Mouse (Mus musculus) forebrain, embryonic 10.5 days (tissue): ENCODE data around the gene Tmem165. TPM values are rescaled to one million over a fixed set of nuclear protein-coding genes. Genes with fewer than 3 reads are reported as not detected.

Experiments
- DNase-seq: peaks from one replicate; pipeline ENCODE4 v3.0.0-alpha.2; 2017; ENCODE audit warnings: low spot score; ENCODE audit errors: extremely low spot score
- H3K27ac ChIP-seq: fragments of 300-500 bp; sonication (generic); 2 replicates; pipeline ENCODE4 v1.5.1; 2016; ENCODE audit warnings: mild to moderate bottlenecking
- H3K27me3 ChIP-seq: fragments of 300-500 bp; sonication (generic); 2 replicates; pipeline ENCODE4 v1.6.1; 2016; ENCODE audit warnings: mild to moderate bottlenecking; ENCODE audit not compliant: poor library complexity, severe bottlenecking
- H3K36me3 ChIP-seq: fragments of 300-500 bp; sonication (generic); replicated peaks from 2 replicates; pipeline ENCODE4 v1.6.1; 2016; ENCODE audit warnings: mild to moderate bottlenecking, moderate library complexity
- H3K4me1 ChIP-seq: fragments of 300-500 bp; sonication (generic); 2 replicates; pipeline ENCODE4 v1.6.1; 2016
- H3K4me3 ChIP-seq: fragments of 300-500 bp; sonication (generic); 2 replicates; pipeline ENCODE4 v1.5.1; 2016; ENCODE audit warnings: mild to moderate bottlenecking, moderate library complexity
- H3K9me3 ChIP-seq: fragments of 300-500 bp; sonication (generic); 2 replicates; pipeline ENCODE4 v1.6.1; 2016; ENCODE audit warnings: mild to moderate bottlenecking, moderate library complexity
- WGBS: fragments of 180-500 bp; shearing (Covaris S2); methylation state at CpG from one replicate; pipeline ENCODE4 v1.1.7; 2016; 5-methylcytosine and 5-hydroxymethylcytosine counted together
- polyA plus RNA-seq: library from polyadenylated mRNA; unstranded; fragments of >200 nt; fragmentation: Nextera tagmentation; extraction: Ambion mirVana; gene quantifications from 2 replicates; pipeline ENCODE4 v1.2.1, GENCODE M21; 2016

The Tmem165 gene
- polyA plus RNA-seq, 1 experiment from 2014 or later = 65.7 TPM

DNA sequence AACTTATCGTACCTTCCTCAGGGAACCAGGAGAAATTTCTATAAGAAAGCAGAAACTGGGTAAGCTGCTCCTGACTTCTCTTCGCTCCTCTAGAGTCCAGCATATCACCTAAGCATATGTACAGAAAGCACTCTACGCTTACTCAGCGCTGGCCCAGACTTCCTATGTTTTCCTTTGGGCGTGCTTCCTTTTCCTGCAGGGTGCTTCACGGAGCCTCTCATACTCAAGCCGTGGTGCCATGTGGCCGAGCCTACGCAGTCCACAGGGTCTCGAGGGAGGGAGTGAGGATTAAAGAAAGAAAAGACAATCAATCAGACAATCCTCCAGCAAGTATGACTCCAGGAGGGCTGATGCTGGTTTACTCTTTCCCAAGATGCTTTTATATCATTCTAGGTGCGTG, 6.8 kb upstream of the Tmem165 start:
- no peaks in the 10 kb centered on the region for H3K27me3 ChIP-seq
- 81% methylated on average over 11 of the region's 11 CpGs for WGBS
- H3K36me3 ChIP-seq = no peaks in the 10 kb centered on the region
- DNase-seq = no peak
- no peak overlapping the region for H3K4me3 ChIP-seq
- H3K4me1 ChIP-seq = peaks cover 10% of the 10 kb centered on the region; the same call in 1 of the 2 replicates
- H3K9me3 ChIP-seq = no peaks in the 10 kb centered on the region
- 0 out of 2 replicates have a peak overlapping the region, but pooled peaks have one; percentile 25 for H3K27ac ChIP-seq

- no peaks in the 10 kb centered on the region for H3K36me3 ChIP-seq
Observed at GRCm38 (mm10) chr5:76177664-76178063, 6.0 kb upstream of the Tmem165 start.

DNA sequence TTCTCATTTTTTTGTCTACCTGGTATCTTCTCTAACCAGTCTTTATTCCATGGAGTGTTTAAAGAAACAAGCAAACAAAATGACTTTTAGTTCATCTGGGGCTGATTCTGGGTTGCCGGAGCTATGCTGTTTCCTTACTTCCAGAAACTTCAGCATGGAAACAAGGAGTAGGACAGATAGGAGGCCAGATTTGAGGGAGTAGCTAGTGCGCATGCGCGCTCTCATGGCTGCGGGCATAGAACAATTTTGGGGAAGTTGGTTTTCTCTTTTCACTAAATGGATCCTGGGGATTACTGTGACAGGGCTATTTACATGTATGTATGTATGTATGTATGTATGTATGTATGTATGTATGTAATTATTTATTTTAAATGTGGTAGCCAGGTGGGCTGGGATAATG, 4.5 kb upstream of the Tmem165 start:
- WGBS = 96% methylated on average over 5 of the region's 5 CpGs
- Histone ChIP-seq H3K4me1 (peaks cover 17% of the 10 kb centered on the region), H3K4me3 (no peak overlapping the region), H3K27ac (no peak overlapping the region), H3K36me3 (no peaks in the 10 kb centered on the region), H3K27me3 (peaks cover 10% of the 10 kb centered on the region), H3K9me3 (no peaks in the 10 kb centered on the region)
- no peak for DNase-seq

More at GRCm38 (mm10) chr5:76177664-76178063, 6.0 kb upstream of the Tmem165 start:
- H3K27ac ChIP-seq = no peak overlapping the region
- DNase-seq = no peak
- H3K4me3 ChIP-seq = no peak overlapping the region
- WGBS = 85% methylated on average over 7 of the region's 7 CpGs
- H3K27me3 ChIP-seq = peaks cover 6% of the 10 kb centered on the region
- H3K9me3 ChIP-seq = no peaks in the 10 kb centered on the region
- peaks cover 10% of the 10 kb centered on the region; the same call in 1 of the 2 replicates for H3K4me1 ChIP-seq

- no peaks in the 10 kb centered on the region for H3K9me3 ChIP-seq
- WGBS = 91% methylated on average over 5 of the region's 5 CpGs
- no peak for DNase-seq
Observed at GRCm38 (mm10) chr5:76179791-76180190, 3.9 kb upstream of the Tmem165 start.

DNA sequence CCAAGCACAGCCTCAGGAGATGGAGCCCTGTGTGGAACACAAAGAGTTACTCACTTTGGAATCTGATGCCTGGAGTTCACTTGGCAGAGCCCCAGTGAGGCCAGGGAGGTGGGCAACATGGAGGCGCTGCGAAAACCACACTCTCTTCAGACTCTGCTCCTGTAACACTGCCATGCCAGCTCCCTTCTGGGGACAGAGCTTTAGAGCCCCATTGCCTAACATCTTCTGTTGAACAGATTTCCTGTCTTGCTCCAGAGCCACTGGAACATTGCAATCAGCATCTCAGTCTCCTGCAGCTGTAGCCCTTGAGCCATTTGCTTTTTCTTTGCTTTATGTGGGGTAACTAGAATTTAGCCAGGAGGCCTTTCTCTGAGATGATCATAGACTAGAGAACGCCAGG, 1.4 kb upstream of the Tmem165 start:
- DNase-seq = no peak
- Histone ChIP-seq H3K36me3 (peaks cover 19% of the 10 kb centered on the region), H3K4me1 (peaks cover 27% of the 10 kb centered on the region), H3K27me3 (peaks cover 10% of the 10 kb centered on the region), H3K27ac (no peak overlapping the region), H3K4me3 (no peak overlapping the region), H3K9me3 (no peaks in the 10 kb centered on the region)
- 76% methylated on average over 3 of the region's 3 CpGs for WGBS

More at GRCm38 (mm10) chr5:76179791-76180190, 3.9 kb upstream of the Tmem165 start:
- Histone ChIP-seq H3K27me3 (peaks cover 10% of the 10 kb centered on the region), H3K27ac (no peak overlapping the region), H3K4me3 (no peak overlapping the region), H3K4me1 (peaks cover 21% of the 10 kb centered on the region), H3K36me3 (no peaks in the 10 kb centered on the region)

- Histone ChIP-seq H3K9me3 (no peaks in the 10 kb centered on the region), H3K36me3 (peaks cover 25% of the 10 kb centered on the region), H3K4me1 (peaks cover 27% of the 10 kb centered on the region), H3K27ac (peak overlapping the region; percentile 99), H3K27me3 (peaks cover 10% of the 10 kb centered on the region), H3K4me3 (peak overlapping the region; percentile 95)
- WGBS = 40% methylated on average over 17 of the region's 17 CpGs
- DNase-seq = no peak
Observed at GRCm38 (mm10) chr5:76183043-76183749, 484 bp upstream of the Tmem165 start.

DNA sequence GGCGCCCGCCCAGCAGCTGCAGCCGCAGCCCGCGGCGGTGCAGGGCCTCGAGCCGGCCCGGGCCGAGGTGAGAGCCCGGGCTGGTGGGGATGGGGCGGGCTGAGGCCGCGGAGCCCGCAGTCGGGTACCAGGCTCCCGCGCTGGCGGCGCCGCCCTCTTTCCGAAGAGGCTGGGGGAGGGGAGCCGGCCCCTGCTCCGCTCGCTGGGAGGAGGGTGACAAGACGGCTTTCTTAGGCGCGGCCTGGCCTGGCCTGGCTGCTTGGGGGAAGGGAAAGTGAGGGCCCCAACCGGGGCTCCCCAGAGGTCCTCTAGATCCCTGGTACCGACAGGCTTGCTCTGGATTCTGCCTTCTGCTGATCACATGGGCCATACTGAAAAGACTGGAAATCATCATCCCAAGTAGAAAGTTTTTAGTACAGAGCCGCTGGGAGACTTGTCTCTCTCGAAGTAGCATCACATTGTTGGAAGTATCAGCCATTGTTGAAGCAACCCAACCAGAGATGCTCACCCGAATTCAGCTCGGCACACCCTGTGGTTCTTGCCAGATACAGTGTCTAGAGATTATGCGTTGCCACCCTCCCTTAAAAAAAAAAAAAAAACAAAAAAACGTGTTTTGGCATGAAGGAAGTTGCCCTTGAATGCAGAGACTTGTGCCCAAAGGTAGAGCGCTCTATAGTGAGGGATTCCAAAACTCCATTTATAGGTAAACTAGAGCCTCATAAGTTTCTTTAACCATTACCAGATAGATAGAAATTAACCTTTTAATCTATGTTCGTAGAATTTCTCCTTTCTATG, 803 bp downstream of the Tmem165 start:
- Histone ChIP-seq H3K9me3 (no peaks in the 10 kb centered on the region), H3K4me3 (peak overlapping the region; percentile 95), H3K27ac (peak overlapping the region; percentile 99), H3K4me1 (peaks cover 33% of the 10 kb centered on the region), H3K27me3 (peaks cover 10% of the 10 kb centered on the region), H3K36me3 (peaks cover 29% of the 10 kb centered on the region)
- 5% methylated on average over 38 of the region's 38 CpGs for WGBS
- peak; percentile 85 for DNase-seq

GRCm38 (mm10) chr5:76187885-76188284, 4.2 kb downstream of the Tmem165 start:
- WGBS = 83% methylated on average over 5 of the region's 5 CpGs
- peaks cover 57% of the 10 kb centered on the region for H3K36me3 ChIP-seq
- no peak for DNase-seq
- H3K4me1 ChIP-seq = peaks cover 36% of the 10 kb centered on the region
- no peaks in the 10 kb centered on the region for H3K9me3 ChIP-seq
- H3K4me3 ChIP-seq = no peak overlapping the region
- peaks cover 2% of the 10 kb centered on the region; the same call in 1 of the 2 replicates for H3K27me3 ChIP-seq
- no peak overlapping the region for H3K27ac ChIP-seq

DNA sequence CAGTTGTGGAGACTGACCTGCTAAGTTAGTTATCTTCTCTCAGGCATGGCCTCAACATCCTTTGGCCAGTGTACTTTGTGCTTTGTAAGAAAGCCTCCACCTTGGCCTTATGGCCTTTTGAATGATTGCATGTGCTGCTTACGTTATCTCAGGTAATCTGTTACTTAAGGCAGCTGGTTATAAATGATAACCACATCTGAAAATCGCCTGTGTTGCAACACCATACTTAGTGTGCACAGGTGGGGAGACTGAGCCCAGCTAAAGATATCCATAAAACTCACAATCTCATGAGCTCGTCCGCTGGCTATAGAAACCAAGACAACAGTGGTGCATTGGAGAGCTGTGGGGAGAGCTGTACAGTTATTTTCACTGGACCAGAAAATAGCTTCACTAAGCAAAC, 6.9 kb downstream of the Tmem165 start:
- no peaks in the 10 kb centered on the region for H3K27me3 ChIP-seq
- 96% methylated on average over 4 of the region's 4 CpGs for WGBS
- no peak overlapping the region for H3K4me3 ChIP-seq
- H3K27ac ChIP-seq = no peak overlapping the region
- H3K4me1 ChIP-seq = peaks cover 18% of the 10 kb centered on the region
- DNase-seq = no peak
- H3K9me3 ChIP-seq = no peaks in the 10 kb centered on the region
- H3K36me3 ChIP-seq = peaks cover 73% of the 10 kb centered on the region

DNA sequence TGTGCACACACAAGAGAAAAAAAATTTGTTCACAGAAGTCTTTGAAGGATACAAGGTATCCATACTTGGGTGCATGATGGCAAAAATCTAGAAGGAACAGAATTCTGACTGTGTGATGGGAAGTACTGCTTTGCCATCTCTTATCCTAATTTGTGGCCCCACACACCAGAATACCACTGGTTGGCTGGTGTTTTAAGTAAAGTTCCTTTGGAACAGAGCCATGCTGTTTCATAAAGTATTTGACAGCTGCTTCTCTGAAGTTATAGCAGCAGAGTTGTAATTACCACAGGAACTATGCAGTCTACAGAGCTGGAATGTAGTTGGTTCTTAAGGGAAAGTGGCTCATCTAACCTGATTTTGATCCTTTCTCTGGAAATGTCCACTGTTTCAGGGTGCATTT, 9.4 kb downstream of the Tmem165 start:
- Histone ChIP-seq H3K27ac (no peak overlapping the region), H3K4me3 (no peak overlapping the region), H3K27me3 (no peaks in the 10 kb centered on the region), H3K4me1 (peaks cover 10% of the 10 kb centered on the region; the same call in 1 of the 2 replicates), H3K36me3 (peaks cover 75% of the 10 kb centered on the region), H3K9me3 (no peaks in the 10 kb centered on the region)
- no peak for DNase-seq

GRCm38 (mm10) chr5:76194377-76194945, 10.8 kb downstream of the Tmem165 start:
- no peak for DNase-seq
- Histone ChIP-seq H3K9me3 (no peaks in the 10 kb centered on the region), H3K36me3 (peaks cover 83% of the 10 kb centered on the region), H3K4me3 (no peak overlapping the region), H3K27me3 (no peaks in the 10 kb centered on the region), H3K4me1 (peaks cover 4% of the 10 kb centered on the region; the same call in 1 of the 2 replicates), H3K27ac (no peak overlapping the region)
- 92% methylated on average over 6 of the region's 6 CpGs for WGBS

GRCm38 (mm10) chr5:76199346-76199745, 15.7 kb downstream of the Tmem165 start:
- no peak for DNase-seq
- H3K36me3 ChIP-seq = peaks cover 95% of the 10 kb centered on the region

DNA sequence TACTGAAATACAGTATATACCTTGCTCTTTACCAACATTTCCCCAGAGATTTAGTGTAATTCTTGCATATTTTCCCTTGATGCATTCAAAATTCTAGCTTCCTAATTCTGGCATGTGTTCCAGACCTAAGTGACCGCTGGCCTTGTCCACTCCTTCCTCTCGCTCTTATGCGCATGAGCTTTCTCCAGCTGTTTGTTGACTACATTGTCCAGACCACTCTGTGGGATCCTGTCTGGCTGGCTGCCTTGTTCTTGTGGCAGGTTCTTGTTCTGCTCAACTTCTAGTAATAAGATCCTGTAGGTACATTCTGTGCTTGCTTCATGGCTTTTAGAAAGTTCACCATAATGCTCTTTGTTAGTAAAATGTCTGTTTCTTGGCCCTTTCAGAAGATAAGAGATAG, 19.5 kb downstream of the Tmem165 start:
- WGBS = 97% methylated on average over 3 of the region's 3 CpGs
- DNase-seq = no peak
- no peak overlapping the region for H3K4me3 ChIP-seq
- H3K27me3 ChIP-seq = no peaks in the 10 kb centered on the region
- peaks cover 98% of the 10 kb centered on the region for H3K36me3 ChIP-seq
- no peaks in the 10 kb centered on the region for H3K4me1 ChIP-seq
- no peak overlapping the region for H3K27ac ChIP-seq
- H3K9me3 ChIP-seq = no peaks in the 10 kb centered on the region

More at GRCm38 (mm10) chr5:76199346-76199745, 15.7 kb downstream of the Tmem165 start:
- Histone ChIP-seq H3K27ac (no peak overlapping the region), H3K4me1 (no peaks in the 10 kb centered on the region), H3K4me3 (no peak overlapping the region), H3K9me3 (no peaks in the 10 kb centered on the region), H3K27me3 (no peaks in the 10 kb centered on the region)
- WGBS = 96% methylated on average over 13 of the region's 13 CpGs
